Mouse (Mus musculus) testis, adult 2 months (tissue): ENCODE measurements around the gene Nppb.

Source experiments
- CTCF ChIP-seq: fragments of 200-500 bp; IDR thresholded peaks from 2 replicates; pipeline ENCODE4 v1.5.1; 2012; ENCODE audit warnings: low read depth, mild to moderate bottlenecking, inconsistent platforms, low read length, moderate library complexity; ENCODE audit not compliant: control insufficient read depth, insufficient read depth, insufficient replicate concordance
- POLR2A ChIP-seq: fragments of 200-500 bp; IDR thresholded peaks from 2 replicates; pipeline ENCODE4 v1.6.1; 2012; ENCODE audit warnings: low read depth, mild to moderate bottlenecking, inconsistent platforms, low read length, moderate library complexity; ENCODE audit not compliant: control insufficient read depth

- no peak for TF ChIP-seq CTCF
- no peak for TF ChIP-seq POLR2A
Measured at GRCm38 (mm10) chr4:148001866-148002265, 16.3 kb downstream of the Nppb start.
